Mouse (Mus musculus) MEL (cell line): Measurements from ENCODE around the gene Qprt. TPM values are rescaled to one million over a fixed set of nuclear protein-coding genes. Genes with fewer than 3 reads are reported as not detected.

ENCODE experiments used
- DNase-seq: peaks from one replicate; pipeline ENCODE4 v3.0.0; 2011; ENCODE audit warnings: low read depth, low spot score
- H3K27ac ChIP-seq: 2 replicates; pipeline ENCODE4 v1.5.1; 2012; ENCODE audit warnings: low read depth, mild to moderate bottlenecking, control low read depth, low read length, moderate library complexity; ENCODE audit not compliant: control insufficient read depth
- H3K27me3 ChIP-seq, 2 experiments: fragments of 150-350 bp in 1 of 2; sonication (generic) in 1 of 2; 2 replicates each; pipeline ENCODE4 v1.6.1; 2012; ENCODE audit warnings: low read length in 2 of 2, mild to moderate bottlenecking in 2 of 2, improper control_type of control experiment in 1 of 2, moderate library complexity in 1 of 2; ENCODE audit not compliant: insufficient read depth in 2 of 2, control insufficient read depth in 1 of 2
- H3K36me3 ChIP-seq, 2 experiments: 2 replicates each; pipeline ENCODE4 v1.6.1; 2012 to 2014; ENCODE audit warnings: low read length in 2 of 2, improper control_type of control experiment in 1 of 2, inconsistent platforms in 1 of 2, mild to moderate bottlenecking in 1 of 2; ENCODE audit not compliant: insufficient read depth in 2 of 2, control insufficient read depth in 1 of 2
- H3K4me1 ChIP-seq, 2 experiments: fragments of 150-350 bp in 1 of 2; sonication (generic) in 1 of 2; 2 replicates each; pipeline ENCODE4 v1.6.1; 2012; ENCODE audit warnings: low read length in 2 of 2, improper control_type of control experiment in 1 of 2, mild to moderate bottlenecking in 1 of 2; ENCODE audit not compliant: insufficient read depth in 2 of 2, control insufficient read depth in 1 of 2
- H3K4me3 ChIP-seq, 2 experiments: fragments of 150-350 bp in 1 of 2; sonication (generic) in 1 of 2; 2 replicates each; pipeline ENCODE4 v1.5.1; 2012; ENCODE audit warnings: low read depth in 2 of 2, low read length in 2 of 2, mild to moderate bottlenecking in 2 of 2, moderate library complexity in 2 of 2, control low read depth in 1 of 2, improper control_type of control experiment in 1 of 2; ENCODE audit not compliant: control insufficient read depth in 1 of 2, insufficient read depth in 1 of 2
- H3K79me2 ChIP-seq: 2 replicates; pipeline ENCODE4 v1.6.1; 2012; ENCODE audit warnings: mild to moderate bottlenecking, low read length, moderate library complexity; ENCODE audit not compliant: control insufficient read depth, poor library complexity, insufficient read depth
- H3K9ac ChIP-seq: 2 replicates; pipeline ENCODE4 v1.6.1; 2012; ENCODE audit warnings: low read depth, mild to moderate bottlenecking, control low read depth, low read length, moderate library complexity; ENCODE audit not compliant: control insufficient read depth, poor library complexity, severe bottlenecking
- H3K9me3 ChIP-seq: fragments of 150-350 bp; sonication (generic); replicated peaks from 2 replicates; pipeline ENCODE4 v1.6.1; 2012; ENCODE audit warnings: mild to moderate bottlenecking, low read length, improper control_type of control experiment, moderate library complexity; ENCODE audit not compliant: insufficient read depth
- E2F4 ChIP-seq: IDR thresholded peaks from 2 replicates; pipeline ENCODE4 v1.6.1; 2011; ENCODE audit warnings: low read depth, low read length, improper control_type of control experiment, borderline replicate concordance
- GATA1 ChIP-seq: IDR thresholded peaks from 2 replicates; pipeline ENCODE4 v1.6.1; 2011; ENCODE audit warnings: low read depth, low read length, improper control_type of control experiment
- JUND ChIP-seq: IDR thresholded peaks from 2 replicates; pipeline ENCODE4 v1.6.1; 2011; ENCODE audit warnings: low read depth, mild to moderate bottlenecking, improper control_type of control experiment, low read length
- MAFK ChIP-seq: IDR thresholded peaks from 2 replicates; pipeline ENCODE4 v1.6.1; 2011; ENCODE audit warnings: low read depth, mild to moderate bottlenecking, low read length, improper control_type of control experiment, borderline replicate concordance
- NELFE ChIP-seq: IDR thresholded peaks from 2 replicates; pipeline ENCODE4 v1.6.1; 2011; ENCODE audit warnings: low read depth, low read length, improper control_type of control experiment
- NRF1 ChIP-seq: IDR thresholded peaks from 2 replicates; pipeline ENCODE4 v1.6.1; 2014; ENCODE audit warnings: low read depth, mild to moderate bottlenecking, inconsistent platforms, low read length, improper control_type of control experiment, moderate library complexity; ENCODE audit not compliant: poor library complexity, insufficient read depth, severe bottlenecking
- POLR2A ChIP-seq, 2 experiments: IDR thresholded peaks; 2 replicates each; pipeline ENCODE4 v1.6.1; 2011 to 2012; ENCODE audit warnings: low read length in 2 of 2, mild to moderate bottlenecking in 2 of 2, control low read depth in 1 of 2, improper control_type of control experiment in 1 of 2, low read depth in 1 of 2, moderate library complexity in 1 of 2; ENCODE audit not compliant: control insufficient read depth in 1 of 2, insufficient read depth in 1 of 2, poor library complexity in 1 of 2
- TAL1 ChIP-seq: IDR thresholded peaks from 2 replicates; pipeline ENCODE4 v1.6.1; 2012; ENCODE audit warnings: mild to moderate bottlenecking, inconsistent platforms, low read length, moderate library complexity, mixed read lengths
- TBP ChIP-seq: IDR thresholded peaks from 2 replicates; pipeline ENCODE4 v1.8.0; 2011; ENCODE audit warnings: low read depth, low read length, improper control_type of control experiment
- UBTF ChIP-seq: IDR thresholded peaks from 2 replicates; pipeline ENCODE4 v1.6.1; 2012; ENCODE audit warnings: low read depth, mild to moderate bottlenecking, inconsistent platforms, low read length, improper control_type of control experiment, moderate library complexity, borderline replicate concordance; ENCODE audit not compliant: insufficient read depth
- USF2 ChIP-seq, 2 experiments: IDR thresholded peaks; 2 replicates each; pipeline ENCODE4 v1.6.1; 2011 to 2012; ENCODE audit warnings: improper control_type of control experiment in 2 of 2, low read length in 2 of 2, borderline replicate concordance in 1 of 2, inconsistent platforms in 1 of 2, low read depth in 1 of 2, mild to moderate bottlenecking in 1 of 2; ENCODE audit not compliant: insufficient read depth in 1 of 2
- ZC3H11A ChIP-seq: IDR thresholded peaks from 2 replicates; pipeline ENCODE4 v1.6.1; 2012; ENCODE audit warnings: low read depth, mild to moderate bottlenecking, inconsistent platforms, low read length, improper control_type of control experiment
- ZKSCAN1 ChIP-seq: IDR thresholded peaks from 2 replicates; pipeline ENCODE4 v1.6.1; 2012; ENCODE audit warnings: low read depth, mild to moderate bottlenecking, inconsistent platforms, low read length, improper control_type of control experiment, moderate library complexity
- ZMIZ1 ChIP-seq: IDR thresholded peaks from 2 replicates; pipeline ENCODE4 v1.6.1; 2012; ENCODE audit warnings: low read depth, mild to moderate bottlenecking, inconsistent platforms, low read length, improper control_type of control experiment, moderate library complexity
- polyA plus RNA-seq, 2 experiments: library from polyadenylated mRNA; stranded (reverse) in 1 of 2; unstranded in 1 of 2; fragments of >175 nt in 1 of 2; fragments of >200 nt in 1 of 2; gene quantifications; 2 replicates each; pipeline versions ENCODE4 v1.2.1 to v1.2.4; 2012; ENCODE audit warnings: low replicate concordance in 2 of 2, low read depth in 1 of 2; ENCODE audit not compliant: insufficient read length in 2 of 2, insufficient read depth in 1 of 2, missing spikeins in 1 of 2
- total RNA-seq: library from RNA; depleted of rRNA; stranded (reverse); fragments of 300-350 nt; gene quantifications from 2 replicates; pipeline ENCODE4 v1.2.3, GENCODE M21; 2012

Qprt gene
- total and polyA plus RNA-seq, 3 experiments = 2.7 to 3.7 TPM; not detected in 1

- Histone ChIP-seq H3K36me3 (peaks cover 0 to 33% of the 10 kb centered on the region in 2 experiments; a peak in 3 of 4 replicates), H3K4me1 (peaks cover 16 to 33% of the 10 kb centered on the region in 2 experiments), H3K9ac (peak overlapping the region; percentile 66; the same call in 1 of the 2 replicates), H3K9me3 (no peaks in the 10 kb centered on the region), H3K79me2 (peaks cover 28% of the 10 kb centered on the region), H3K4me3 (peak overlapping the region in 1 of 2 experiments; percentile 24; a peak in 1 of 4 replicates), H3K27me3 (no peaks in the 10 kb centered on the region), H3K27ac (peak overlapping the region; percentile 98)
- peak; percentile 93 for DNase-seq
- TF ChIP-seq GATA1 (peak; percentile 94), ZKSCAN1 (no peak), E2F4 (no peak), JUND (no peak), TAL1 (peak; percentile 53), POLR2A (IDR thresholded peaks at IDR 0.05; ENCODE audit: control insufficient read depth in 1 of 2, insufficient read depth in 1 of 2, low read depth in 1 of 2, low read length in 2 of 2, poor library complexity in 1 of 2) (peak in 1 of 2 experiments; percentile 65; a peak in 1 of 4 replicates), TBP (peak; percentile 85; the same call in 1 of the 2 replicates)
Observed at GRCm38 (mm10) chr7:127083689-127084088, 38.3 kb downstream of the Qprt start.

- Histone ChIP-seq H3K9me3 (no peaks in the 10 kb centered on the region), H3K27me3 (no peaks in the 10 kb centered on the region), H3K36me3 (peaks cover 0 to 31% of the 10 kb centered on the region in 2 experiments; a peak in 3 of 4 replicates), H3K4me1 (peaks cover 16 to 33% of the 10 kb centered on the region in 2 experiments), H3K4me3 (no peak overlapping the region), H3K9ac (peak overlapping the region; percentile 2), H3K27ac (peak overlapping the region; percentile 89), H3K79me2 (peaks cover 28% of the 10 kb centered on the region)
- peak; percentile 54 for DNase-seq
- no peak for TF ChIP-seq E2F4
- TF ChIP-seq ZKSCAN1 = no peak
- TF ChIP-seq TBP = no peak
- TF ChIP-seq ZC3H11A = no peak
- TF ChIP-seq POLR2A (IDR thresholded peaks at IDR 0.05; ENCODE audit: control insufficient read depth in 1 of 2, insufficient read depth in 1 of 2, low read depth in 1 of 2, low read length in 2 of 2, poor library complexity in 1 of 2) = no peak
- TF ChIP-seq NELFE = no peak
- TF ChIP-seq ZMIZ1 = no peak
- TF ChIP-seq MAFK = no peak
- no peak for TF ChIP-seq NRF1
- no peak for TF ChIP-seq UBTF
Observed at GRCm38 (mm10) chr7:127082995-127083394, 39.0 kb downstream of the Qprt start.

- peak; percentile 77 for DNase-seq
- no peak for TF ChIP-seq USF2 (IDR thresholded peaks at IDR 0.05; ENCODE audit: borderline replicate concordance in 1 of 2, insufficient read depth in 1 of 2, low read depth in 1 of 2, low read length in 2 of 2)
- TF ChIP-seq GATA1 = peak; percentile 75
- TF ChIP-seq TAL1 = peak; percentile 18; the same call in 1 of the 2 replicates
- Histone ChIP-seq H3K27ac (peak overlapping the region; percentile 89), H3K36me3 (peaks cover 0 to 29% of the 10 kb centered on the region in 2 experiments; a peak in 3 of 4 replicates), H3K27me3 (no peaks in the 10 kb centered on the region), H3K79me2 (peaks cover 24% of the 10 kb centered on the region), H3K9ac (peak overlapping the region; percentile 2), H3K4me1 (peaks cover 16 to 30% of the 10 kb centered on the region in 2 experiments), H3K9me3 (no peaks in the 10 kb centered on the region), H3K4me3 (no peak overlapping the region)
Observed at GRCm38 (mm10) chr7:127082271-127082670, 39.8 kb downstream of the Qprt start.
